Mouse (Mus musculus) right cerebral cortex, postnatal 14 days (tissue): ENCODE data around the gene Gpr137c.

Source experiments
- DNase-seq: peaks from one replicate; pipeline ENCODE4 v3.0.0; 2022

The Gpr137c gene

GRCm38 (mm10) chr14:45303939-45304338, 84.4 kb downstream of the Gpr137c start:
- no peak for DNase-seq

- DNase-seq = no peak
Measured at GRCm38 (mm10) chr14:45304389-45304788, 84.9 kb downstream of the Gpr137c start.

GRCm38 (mm10) chr14:45305852-45306251, 86.3 kb downstream of the Gpr137c start:
- no peak for DNase-seq

- no peak for DNase-seq
Measured at GRCm38 (mm10) chr14:45307630-45308328, 88.3 kb downstream of the Gpr137c start.

- DNase-seq = peak; percentile 23
Measured at GRCm38 (mm10) chr14:45309646-45310045, 90.1 kb downstream of the Gpr137c start.

- no peak for DNase-seq
Measured at GRCm38 (mm10) chr14:45310101-45310500, 90.6 kb downstream of the Gpr137c start.

- DNase-seq = no peak
Measured at GRCm38 (mm10) chr14:45316927-45317326, 97.4 kb downstream of the Gpr137c start.

GRCm38 (mm10) chr14:45317921-45318411, 98.4 kb downstream of the Gpr137c start:
- DNase-seq = peak; percentile 48

GRCm38 (mm10) chr14:45318426-45319236, 99.1 kb downstream of the Gpr137c start, which contains the start of gene Ero1l:
Ero1l (minus strand) TSS chr14:45318771.
- DNase-seq = peak; percentile 80

- no peak for DNase-seq
Measured at GRCm38 (mm10) chr14:45319237-45319610, 99.7 kb downstream of the Gpr137c start.

GRCm38 (mm10) chr14:45320111-45320510, 100.6 kb downstream of the Gpr137c start:
- no peak for DNase-seq

- no peak for DNase-seq
Measured at GRCm38 (mm10) chr14:45321067-45321466, 101.5 kb downstream of the Gpr137c start.

- DNase-seq = no peak
Measured at GRCm38 (mm10) chr14:45321622-45322021, 102.1 kb downstream of the Gpr137c start.

GRCm38 (mm10) chr14:45322450-45322849, 102.9 kb downstream of the Gpr137c start:
- DNase-seq = no peak

- DNase-seq = no peak
Measured at GRCm38 (mm10) chr14:45323320-45323719, 103.8 kb downstream of the Gpr137c start.

- DNase-seq = no peak
Measured at GRCm38 (mm10) chr14:45325471-45325870, 106.0 kb downstream of the Gpr137c start.

- no peak for DNase-seq
Measured at GRCm38 (mm10) chr14:45328072-45328713, 108.7 kb downstream of the Gpr137c start.

- no peak for DNase-seq
Measured at GRCm38 (mm10) chr14:45329018-45329588, 109.6 kb downstream of the Gpr137c start.

GRCm38 (mm10) chr14:45329589-45330181, 110.2 kb downstream of the Gpr137c start, which contains the start of gene Psmc6:
Psmc6 (plus strand) TSS chr14:45329788.
- peak; percentile 88 for DNase-seq
